Mouse (Mus musculus) bone marrow, adult 2 months (tissue): ENCODE data around the gene Aph1a.

Source experiments
- CTCF ChIP-seq: fragments of 200-500 bp; IDR thresholded peaks from 2 replicates; pipeline ENCODE4 v1.5.1; 2011; ENCODE audit warnings: low read length, control low read depth; ENCODE audit not compliant: control insufficient read depth, insufficient read depth
- POLR2A ChIP-seq: fragments of 200-500 bp; IDR thresholded peaks from 2 replicates; pipeline ENCODE4 v1.6.1; 2011; ENCODE audit warnings: low read depth, mild to moderate bottlenecking, control low read depth, low read length, borderline replicate concordance; ENCODE audit not compliant: control insufficient read depth

DNA sequence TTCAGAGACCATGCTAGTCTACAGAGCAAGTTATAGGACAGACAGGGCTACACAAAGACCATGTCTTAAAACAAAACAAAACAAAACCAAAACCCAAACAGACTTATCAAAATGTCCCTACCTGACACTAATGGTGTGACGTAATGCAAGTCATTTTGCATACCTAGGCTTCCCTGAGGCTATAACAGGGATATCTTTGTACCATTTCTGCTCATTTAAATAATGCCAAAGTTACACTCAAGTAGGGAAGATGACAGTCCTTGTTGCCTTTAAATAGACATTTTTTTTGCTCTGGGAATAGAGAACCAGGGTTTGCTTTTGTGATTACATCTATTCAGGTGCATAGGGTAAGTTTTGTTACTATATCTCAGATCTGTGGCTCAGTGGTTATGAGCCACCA is 37.7 kb downstream of the Aph1a start:
- TF ChIP-seq CTCF (no peak), POLR2A (no peak)
